In the genomic region with DNA sequence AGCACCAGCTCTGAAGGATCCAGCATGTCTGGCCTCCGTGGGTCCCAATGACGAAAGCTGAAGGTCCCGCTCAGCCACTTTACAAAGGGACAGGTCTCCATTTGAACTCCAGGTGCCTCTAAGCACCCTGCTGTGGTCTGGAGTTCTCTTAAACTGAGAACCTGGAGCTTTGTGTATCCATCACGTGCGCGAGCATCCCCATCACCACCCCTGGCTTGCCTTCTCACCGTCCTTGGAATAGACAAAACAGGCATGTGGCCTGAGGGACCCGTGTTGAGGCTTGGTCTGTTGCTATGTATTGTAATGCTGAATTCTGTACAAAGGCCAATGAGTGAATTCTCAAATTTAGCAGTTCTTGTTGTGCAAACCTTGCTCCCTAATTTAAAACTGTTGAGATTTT, we compare ENCODE assay signal across 26 mouse cellular contexts. TPM values are rescaled to one million over a fixed set of nuclear protein-coding genes. Genes with fewer than 3 reads are reported as not detected.
DNase-seq lines count a peak whose midpoint lies in the region; TF ChIP-seq lines count a peak whose summit lies in the region.
"Had no signal": no experiment of that assay in that cellular context is flagged by ENCODE, and none has a peak within 500 bp of the region (broad histone marks: within the 10 kb centered on the region; RNA-seq: fewer than 3 reads in every experiment).

No protein-coding gene starts in this region.

- intact Hi-C loops in heart, postnatal 14 days (cut with DNase I), result loop anchor here (5.0 kb wide), 1 partner anchor 36 kb away; no protein-coding TSS in a partner anchor

- H3K27ac ChIP-seq in ES-Bruce4 (ENCODE audit: insufficient read depth, low read length), result 0 out of 2 replicates have a peak overlapping the region, but pooled peaks have one; percentile 15
- peak overlapping the region; percentile 96 for H3K27ac ChIP-seq in macrophage
- H3K27ac ChIP-seq: embryonic facial prominence, embryonic 10.5 days; forebrain, embryonic 10.5 days; heart, adult 2 months; hindbrain, embryonic 13.5 days; hindbrain, postnatal 0 days had no signal

- TF ChIP-seq CTCF in E14TG2a.4 (conservative IDR thresholded peaks at IDR 0.05; ENCODE audit: low read length) (no peak), ES-Bruce4 (IDR thresholded peaks at IDR 0.05; ENCODE audit: low read depth, low read length) (no peak)

- H3K4me3 ChIP-seq in E14TG2a.4 (replicated peaks; ENCODE audit: low read length) (0 out of 2 replicates have a peak overlapping the region, but pooled peaks have one; percentile 24), ES-Bruce4 (ENCODE audit: low read depth, low read length) (no peak overlapping the region), macrophage (ENCODE audit: inconsistent target) (no peak overlapping the region)
- H3K4me3 ChIP-seq: embryonic facial prominence, embryonic 10.5 days; erythroblast, embryonic 14.5 days; forebrain, embryonic 10.5 days; heart, adult 2 months; heart, embryonic 12.5 days; hindbrain, embryonic 13.5 days had no signal

- no peak overlapping the region for H3K9ac ChIP-seq in ES-Bruce4 (ENCODE audit: low read depth, poor library complexity, severe bottlenecking)
- H3K9ac ChIP-seq: heart, embryonic 12.5 days; hindbrain, embryonic 13.5 days had no signal

- H3K4me1 ChIP-seq in E14TG2a.4 (replicated peaks; ENCODE audit: low read depth, low read length) (peaks cover 67% of the 10 kb centered on the region), ES-Bruce4 (ENCODE audit: control insufficient read depth, insufficient read depth, low read length) (peaks cover under 1% of the 10 kb centered on the region)

- peaks cover 19% of the 10 kb centered on the region for H3K79me2 ChIP-seq in macrophage (ENCODE audit: inconsistent target)

- peak; percentile 88 for TF ChIP-seq EP300 in ES-Bruce4 (IDR thresholded peaks at IDR 0.05; ENCODE audit: insufficient read depth, low read depth, low read length)

- WGBS in macrophage (ENCODE audit: missing documents), result 93% methylated on average over 8 of the region's 8 CpGs

- TF ChIP-seq POLR2A in ES-Bruce4 (IDR thresholded peaks at IDR 0.05; ENCODE audit: insufficient read depth, low read length), result no peak

- no peaks in the 10 kb centered on the region for H3K9me3 ChIP-seq in E14TG2a.4 (ENCODE audit: low read length)
- no peaks in the 10 kb centered on the region for H3K9me3 ChIP-seq in ES-Bruce4 (replicated peaks; ENCODE audit: control insufficient read depth, insufficient read depth, low read length, poor library complexity, severe bottlenecking)
- H3K9me3 ChIP-seq: embryonic facial prominence, embryonic 10.5 days; forebrain, embryonic 10.5 days; heart, embryonic 12.5 days; hindbrain, embryonic 13.5 days had no signal

- peaks cover 71% of the 10 kb centered on the region for H3K36me3 ChIP-seq in E14TG2a.4 (ENCODE audit: insufficient read depth, low read length)
- peaks cover 9% of the 10 kb centered on the region for H3K36me3 ChIP-seq in ES-Bruce4 (ENCODE audit: control insufficient read depth, insufficient read depth, low read length, poor library complexity, severe bottlenecking)
- H3K36me3 ChIP-seq in macrophage (ENCODE audit: inconsistent target), result peaks cover 13% of the 10 kb centered on the region; the same call in 1 of the 2 replicates

- H3K27me3 ChIP-seq in E14TG2a.4 (ENCODE audit: insufficient read depth, low read length) (no peaks in the 10 kb centered on the region), ES-Bruce4 (ENCODE audit: control insufficient read depth, insufficient read depth, low read length, poor library complexity, severe bottlenecking) (no peaks in the 10 kb centered on the region)
- H3K27me3 ChIP-seq: heart, embryonic 12.5 days; hindbrain, embryonic 13.5 days had no signal

- DNase-seq in ZHBTc4 (ENCODE audit: low read depth, low spot score), result peak; percentile 92
- no peak for DNase-seq in spleen, postnatal 14 days (ENCODE audit: low spot score in 2 of 2)
- no peak for DNase-seq in lung, postnatal 4 days
- no peak for DNase-seq in heart, postnatal 14 days
- DNase-seq: adrenal gland, postnatal 14 days; cerebellum, adult 2 months; cerebellum, postnatal 10 days; heart, adult 2 months; kidney, adult 11 months had no signal

RNA-seq across cellular contexts. Expression of gene Snrpa, which starts 2.7 kb away (rescaled TPM):
- polyA plus RNA-seq in ES-Bruce4 (2011; ENCODE audit: insufficient read depth, insufficient read length, low read depth, missing spikeins), result 228 and 239 TPM in 2 replicates
- 10 to 100 TPM; 18.0 to 72.3 (median 50.1) TPM for total RNA-seq in macrophage (2018; cell fraction: chromatin; rRNA removed)
- 10 to 100 TPM; 51.9 to 79.0 (median 62.5) TPM for total RNA-seq in macrophage (2018; cell fraction: cytosol; rRNA removed)
- total RNA-seq in macrophage (2018; cell fraction: nucleus; rRNA removed), result 100 to 1,000 TPM in 1 of 26 experiments, 10 to 100 TPM in 25; 22.3 to 135 (median 47.9) TPM
- 56.0 to 80.4 TPM (median 77.1 TPM) in 3 replicates for polyA plus RNA-seq in macrophage (2018)
- 10 to 100 TPM; 38.9 to 47.7 TPM for total RNA-seq in heart, postnatal 14 days (2021)

RNA-seq across cellular contexts. Expression of gene BC024978, which starts 3.2 kb away (rescaled TPM):
- polyA plus RNA-seq in ES-Bruce4 (2011; ENCODE audit: insufficient read depth, insufficient read length, low read depth, missing spikeins) (10.9 and 12.6 TPM in 2 replicates), macrophage (2018) (5.6 to 8.4 TPM (median 6.5 TPM) in 3 replicates)
- 10 to 100 TPM in 22 of 26 experiments, 1 to 10 TPM in 4; 5.7 to 25.5 (median 14.7) TPM for total RNA-seq in macrophage (2018; cell fraction: chromatin; rRNA removed)
- 10 to 100 TPM in 1 of 26 experiments, 1 to 10 TPM in 25; 6.5 to 12.0 (median 8.4) TPM for total RNA-seq in macrophage (2018; cell fraction: cytosol; rRNA removed)
- total RNA-seq in macrophage (2018; cell fraction: nucleus; rRNA removed), result 10 to 100 TPM in 20 of 26 experiments, 1 to 10 TPM in 6; 5.8 to 23.7 (median 15.1) TPM
- 10 to 100 TPM; 12.3 to 12.5 TPM for total RNA-seq in heart, postnatal 14 days (2021)

RNA-seq across cellular contexts. Expression of gene Mia, which starts 17.8 kb away (rescaled TPM):
- polyA plus RNA-seq in ES-Bruce4 (2011; ENCODE audit: insufficient read depth, insufficient read length, low read depth, missing spikeins) (1.0 and 3.1 TPM in 2 replicates), macrophage (2018) (not detected in 3 replicates)
- 1 to 10 TPM in 19 of 26 experiments, not detected in 7; 1.0 to 6.1 (median 2.6) TPM for total RNA-seq in macrophage (2018; cell fraction: chromatin; rRNA removed)
- under 1 TPM in 3 of 26 experiments, not detected in 23; 0.17 to 0.48 (median 0.44) TPM for total RNA-seq in macrophage (2018; cell fraction: cytosol; rRNA removed)
- 1 to 10 TPM in 15 of 26 experiments, under 1 TPM in 3, not detected in 8; 0.54 to 4.2 (median 1.9) TPM for total RNA-seq in macrophage (2018; cell fraction: nucleus; rRNA removed)
- total RNA-seq in heart, postnatal 14 days (2021), result not detected
- total RNA-seq: gastrocnemius, postnatal 4 days; hematopoietic stem cell, adult 5-6 weeks had no signal
- polyA plus RNA-seq: erythroblast, embryonic 14.5 days; heart, embryonic 12.5 days had no signal

RNA-seq across cellular contexts. Expression of gene Gm21983, which starts 17.9 kb away (rescaled TPM):
- polyA plus RNA-seq in ES-Bruce4 (2011; ENCODE audit: insufficient read depth, insufficient read length, low read depth, missing spikeins), result not detected in 2 replicates
- 1 to 10 TPM in 4 of 26 experiments, under 1 TPM in 2, not detected in 20; 0.49 to 2.2 (median 1.2) TPM for total RNA-seq in macrophage (2018; cell fraction: chromatin; rRNA removed)
- total RNA-seq in macrophage (2018; cell fraction: cytosol; rRNA removed), result under 1 TPM in 2 of 26 experiments, not detected in 24; 0.10 TPM
- 1 to 10 TPM in 1 of 26 experiments, under 1 TPM in 5, not detected in 20; 0.30 to 1.2 (median 0.40) TPM for total RNA-seq in macrophage (2018; cell fraction: nucleus; rRNA removed)
- not detected in 3 replicates for polyA plus RNA-seq in macrophage (2018)
- not detected for total RNA-seq in heart, postnatal 14 days (2021)
- total RNA-seq: adrenal gland, adult 18-20 months; adrenal gland, postnatal 14 days; gastrocnemius, adult 8-10 months; gastrocnemius, postnatal 4 days; hematopoietic stem cell, adult 5-6 weeks; hindbrain, postnatal 0 days had no signal
- polyA plus RNA-seq: cerebellum, adult 2 months; embryonic facial prominence, embryonic 14.5 days; erythroblast, embryonic 14.5 days; forebrain, embryonic 10.5 days; forebrain, embryonic 14.5 days; heart, adult 2 months; heart, embryonic 16.5 days; intestine, embryonic 14.5 days had no signal

RNA-seq across cellular contexts. Expression of gene Rab4b, which starts 20.1 kb away (rescaled TPM):
- 35.8 and 39.3 TPM in 2 replicates for polyA plus RNA-seq in ES-Bruce4 (2011; ENCODE audit: insufficient read depth, insufficient read length, low read depth, missing spikeins)
- 100 to 1,000 TPM in 15 of 26 experiments, 10 to 100 TPM in 11; 40.9 to 169 (median 114) TPM for total RNA-seq in macrophage (2018; cell fraction: chromatin; rRNA removed)
- 10 to 100 TPM; 60.1 to 99.9 (median 75.7) TPM for total RNA-seq in macrophage (2018; cell fraction: cytosol; rRNA removed)
- total RNA-seq in macrophage (2018; cell fraction: nucleus; rRNA removed), result 100 to 1,000 TPM in 5 of 26 experiments, 10 to 100 TPM in 21; 45.4 to 127 (median 86.9) TPM
- 38.2 to 73.8 TPM (median 68.8 TPM) in 3 replicates for polyA plus RNA-seq in macrophage (2018)
- 10 to 100 TPM; 21.9 to 22.1 TPM for total RNA-seq in heart, postnatal 14 days (2021)
